Mouse (Mus musculus) liver, postnatal 0 days (tissue): Measurements from ENCODE around the gene Rnf181.

Source experiments
- CTCF ChIP-seq: sonication (generic); IDR thresholded peaks from 2 replicates; pipeline ENCODE4 v1.5.1; 2016; ENCODE audit warnings: antibody characterized with exemption, low read depth
- EP300 ChIP-seq: IDR thresholded peaks from 2 replicates; pipeline ENCODE4 v1.6.1; 2016; ENCODE audit warnings: antibody characterized with exemption, low read depth, mild to moderate bottlenecking

GRCm38 (mm10) chr6:72380131-72380770 lies 13.5 kb upstream of the Rnf181 start, which contains the start of gene Vamp5:
- TF ChIP-seq CTCF: peak; percentile 72
- TF ChIP-seq EP300: no peak
